Mouse (Mus musculus) adipose tissue, adult 10 weeks (tissue): ENCODE data around the gene Tdpoz1. TPM values are rescaled to one million over a fixed set of nuclear protein-coding genes. Genes with fewer than 3 reads are reported as not detected.

ENCODE experiments used
- polyA plus RNA-seq: library from polyadenylated mRNA; stranded (reverse); fragments of 350-450 nt; fragmentation: Illumina TruSeq; extraction: RNeasy Lipid Tissue Mini Kit (QIAGEN cat#74804); gene quantifications from one replicate; pipeline ENCODE4 v1.2.3, GENCODE M21; 2014; ENCODE audit warnings: low read depth, low replicate concordance

The Tdpoz1 gene
- polyA plus RNA-seq, result not detected

GRCm38 (mm10) chr3:93676210-93676609 is at the start of gene Tdpoz1:
Gene Tdpoz1, minus strand, starts transcription at chr3:93676310.

DNA sequence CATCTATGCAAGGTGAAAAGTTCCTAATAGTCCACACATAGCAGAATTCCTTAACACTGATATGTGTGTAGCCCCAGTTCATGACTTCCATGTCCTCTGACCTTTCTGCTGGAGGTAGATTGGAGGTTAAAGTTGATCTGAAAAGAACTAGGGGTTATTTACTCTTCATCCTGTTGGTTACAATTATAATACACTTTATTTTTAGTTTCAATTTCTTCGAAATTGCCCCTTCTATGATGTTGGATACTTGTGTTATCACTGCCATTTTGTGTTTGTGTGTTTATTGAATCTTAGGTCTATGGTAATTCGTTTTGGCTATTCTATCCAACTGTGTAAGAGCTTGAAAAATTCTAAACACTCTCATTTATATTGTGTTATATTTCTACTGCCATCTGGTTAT is 16.9 kb upstream of the Tdpoz1 start, which contains the start of gene Gm37596:
TSS of gene Gm37596 (minus strand) at position 101 of the 400 bp plus-strand sequence.

GRCm38 (mm10) chr3:93652586-93652985 is 23.5 kb downstream of the Tdpoz1 start, which contains the start of gene Tdpoz2:
Gene Tdpoz2, minus strand, starts transcription at chr3:93652686.

Other genes with a start within 250 kb of the Tdpoz1 start
- gene Tchh, start 234.0 kb downstream of the Tdpoz1 start, polyA plus RNA-seq, result 6.8 TPM
- gene Tchhl1, start 207.6 kb downstream of the Tdpoz1 start, polyA plus RNA-seq, result 1.1 TPM
- 1,402 TPM for gene S100a11, start 155.8 kb downstream of the Tdpoz1 start, polyA plus RNA-seq
- 375 TPM for gene S100a10, start 121.2 kb downstream of the Tdpoz1 start, polyA plus RNA-seq
- gene Tdpoz2, start 23.6 kb downstream of the Tdpoz1 start, polyA plus RNA-seq, result not detected
- not detected for gene Gm37596, start 16.8 kb upstream of the Tdpoz1 start, polyA plus RNA-seq
- gene Gm5773, start 96.7 kb upstream of the Tdpoz1 start, polyA plus RNA-seq, result not detected
- not detected for gene Tdpoz4, start 120.1 kb upstream of the Tdpoz1 start, polyA plus RNA-seq
- gene Tdpoz3, start 149.7 kb upstream of the Tdpoz1 start, polyA plus RNA-seq, result not detected